Mouse (Mus musculus) kidney, embryonic 15.5 days (tissue): ENCODE results near the gene 6030468B19Rik. TPM values are rescaled to one million over a fixed set of nuclear protein-coding genes. Genes with fewer than 3 reads are reported as not detected.
A peak's percentile ranks its signal among the peaks of the same experiment; 100 is the strongest.
"Not testable (repeated sequence)": the region's sequence is repeated elsewhere in the genome, so short reads cannot be mapped to it uniquely, and the experiment has no call there.

Experiments used
- ATAC-seq: fragments of 200-750 bp; cut with Nextera tagmentation; replicated peaks from 2 replicates; pipeline ENCODE4 v1.8.0; 2017; ENCODE audit warnings: moderate TSS enrichment; ENCODE audit not compliant: low FRiP score
- H3K27ac ChIP-seq: fragments of 300-500 bp; sonication (generic); 2 replicates; pipeline ENCODE4 v1.5.1; 2015; ENCODE audit warnings: mild to moderate bottlenecking, inconsistent platforms
- H3K27me3 ChIP-seq: fragments of 300-500 bp; sonication (generic); 2 replicates; pipeline ENCODE4 v1.6.1; 2015; ENCODE audit warnings: inconsistent platforms
- H3K36me3 ChIP-seq: fragments of 300-500 bp; sonication (generic); 2 replicates; pipeline ENCODE4 v1.6.1; 2015; ENCODE audit warnings: inconsistent platforms
- H3K4me1 ChIP-seq: fragments of 300-500 bp; sonication (generic); 2 replicates; pipeline ENCODE4 v1.6.1; 2015; ENCODE audit warnings: inconsistent platforms
- H3K4me2 ChIP-seq: fragments of 300-500 bp; sonication (generic); 2 replicates; pipeline ENCODE4 v1.6.1; 2015; ENCODE audit warnings: moderate library complexity, mild to moderate bottlenecking, inconsistent platforms
- H3K4me3 ChIP-seq: fragments of 300-500 bp; sonication (generic); replicated peaks from 2 replicates; pipeline ENCODE4 v1.5.1; 2015; ENCODE audit warnings: mild to moderate bottlenecking, inconsistent platforms
- H3K9ac ChIP-seq: fragments of 300-500 bp; sonication (generic); 2 replicates; pipeline ENCODE4 v1.6.1; 2015; ENCODE audit warnings: mild to moderate bottlenecking, inconsistent platforms
- H3K9me3 ChIP-seq: fragments of 300-500 bp; sonication (generic); replicated peaks from 2 replicates; pipeline ENCODE4 v1.6.1; 2016; ENCODE audit warnings: inconsistent platforms
- WGBS: fragments of 180-500 bp; shearing (Covaris S2); methylation state at CpG from one replicate; pipeline ENCODE4 v1.1.7; 2015; ENCODE audit warnings: mixed read lengths; 5-methylcytosine and 5-hydroxymethylcytosine counted together
- polyA plus RNA-seq: library from polyadenylated mRNA; unstranded; fragments of >200 nt; fragmentation: Nextera tagmentation; extraction: Ambion mirVana; gene quantifications from 2 replicates; pipeline ENCODE4 v1.2.1, GENCODE M21; 2015

6030468B19Rik gene
- polyA plus RNA-seq, 1 experiment from 2014 or later = 1.7 TPM

GRCm38 (mm10) chr11:117780199-117780515 lies 17.3 kb upstream of the 6030468B19Rik start:
- Histone ChIP-seq H3K4me2 (peak overlapping the region; percentile 99), H3K36me3 (peaks cover 25% of the 10 kb centered on the region), H3K9me3 (no peaks in the 10 kb centered on the region), H3K27me3 (peaks cover 6% of the 10 kb centered on the region; the same call in 1 of the 2 replicates), H3K4me3 (peak overlapping the region; percentile 61), H3K9ac (peak overlapping the region; percentile 54), H3K27ac (peak overlapping the region; percentile 97), H3K4me1 (peaks cover 64% of the 10 kb centered on the region)
- ATAC-seq = peak; percentile 13
- WGBS = 2% methylated on average over 17 of the region's 17 CpGs

GRCm38 (mm10) chr11:117780582-117781111 lies 16.8 kb upstream of the 6030468B19Rik start:
- peak; percentile 75 for ATAC-seq
- no peaks in the 10 kb centered on the region for H3K9me3 ChIP-seq
- WGBS = under 1% methylated on average over 19 of the region's 19 CpGs
- peaks cover 6% of the 10 kb centered on the region; the same call in 1 of the 2 replicates for H3K27me3 ChIP-seq
- H3K9ac ChIP-seq = peak overlapping the region; percentile 54
- H3K27ac ChIP-seq = peak overlapping the region; percentile 97
- peak overlapping the region; percentile 61 for H3K4me3 ChIP-seq
- H3K4me2 ChIP-seq = peak overlapping the region; percentile 99
- H3K36me3 ChIP-seq = peaks cover 20% of the 10 kb centered on the region; the same call in 1 of the 2 replicates
- H3K4me1 ChIP-seq = peaks cover 64% of the 10 kb centered on the region

GRCm38 (mm10) chr11:117781199-117781821 lies 16.1 kb upstream of the 6030468B19Rik start:
- peaks cover 66% of the 10 kb centered on the region for H3K4me1 ChIP-seq
- H3K4me2 ChIP-seq = peak overlapping the region; percentile 99
- peaks cover 19% of the 10 kb centered on the region; the same call in 1 of the 2 replicates for H3K36me3 ChIP-seq
- ATAC-seq = peak; percentile 6; the same call in 1 of the 2 replicates
- peaks cover 6% of the 10 kb centered on the region; the same call in 1 of the 2 replicates for H3K27me3 ChIP-seq
- H3K27ac ChIP-seq = peak overlapping the region; percentile 97
- H3K9ac ChIP-seq = no peak overlapping the region
- H3K9me3 ChIP-seq = no peaks in the 10 kb centered on the region
- 9% methylated on average over 18 of the region's 18 CpGs for WGBS
- H3K4me3 ChIP-seq = peak overlapping the region; percentile 61

GRCm38 (mm10) chr11:117781993-117782704 lies 15.3 kb upstream of the 6030468B19Rik start, which contains the start of the genes Tmc8 and Tmc6:
Gene Tmc8 (plus strand): TSS chr11:117782076.
Gene Tmc6 (minus strand): TSS chr11:117782198.
- H3K27me3 ChIP-seq = peaks cover 6% of the 10 kb centered on the region; the same call in 1 of the 2 replicates
- peaks cover 11% of the 10 kb centered on the region; the same call in 1 of the 2 replicates for H3K36me3 ChIP-seq
- peaks cover 69% of the 10 kb centered on the region for H3K4me1 ChIP-seq
- H3K4me2 ChIP-seq = peak within 1 kb of the TSS; percentile 99
- peak within 1 kb of the TSS; percentile 97 for H3K27ac ChIP-seq
- no peaks in the 10 kb centered on the region for H3K9me3 ChIP-seq
- WGBS = 40% methylated on average over 24 of the region's 24 CpGs
- H3K4me3 ChIP-seq = peak within 1 kb of the TSS; percentile 61
- ATAC-seq = peak; percentile 22; the same call in 1 of the 2 replicates
- H3K9ac ChIP-seq = peak within 1 kb of the TSS; percentile 27; the same call in 1 of the 2 replicates

- Histone ChIP-seq H3K9ac (peak overlapping the region; percentile 27; the same call in 1 of the 2 replicates), H3K9me3 (no peaks in the 10 kb centered on the region), H3K36me3 (peaks cover 5% of the 10 kb centered on the region; the same call in 1 of the 2 replicates), H3K4me3 (peak overlapping the region; percentile 61), H3K4me2 (peak overlapping the region; percentile 99), H3K4me1 (peaks cover 66% of the 10 kb centered on the region), H3K27me3 (peaks cover 6% of the 10 kb centered on the region; the same call in 1 of the 2 replicates), H3K27ac (peak overlapping the region; percentile 97)
- no peak for ATAC-seq
- WGBS = 52% methylated on average over 9 of the region's 9 CpGs
These were observed 14.8 kb upstream of the 6030468B19Rik start for GRCm38 (mm10) chr11:117782705-117783034.

GRCm38 (mm10) chr11:117783089-117783488 lies 14.4 kb upstream of the 6030468B19Rik start:
- peak overlapping the region; percentile 99 for H3K4me2 ChIP-seq
- H3K9me3 ChIP-seq = no peaks in the 10 kb centered on the region
- H3K4me3 ChIP-seq = peak overlapping the region; percentile 61
- 0 out of 2 replicates have a peak, but pooled peaks have one; percentile 13 for ATAC-seq
- H3K9ac ChIP-seq = peak overlapping the region; percentile 27; the same call in 1 of the 2 replicates
- peak overlapping the region; percentile 97 for H3K27ac ChIP-seq
- 5% methylated on average over 28 of the region's 31 CpGs for WGBS
- peaks cover 6% of the 10 kb centered on the region; the same call in 1 of the 2 replicates for H3K27me3 ChIP-seq
- H3K4me1 ChIP-seq = peaks cover 62% of the 10 kb centered on the region
- H3K36me3 ChIP-seq = peaks cover 1% of the 10 kb centered on the region; the same call in 1 of the 2 replicates

GRCm38 (mm10) chr11:117783683-117784309 lies 13.7 kb upstream of the 6030468B19Rik start:
- Histone ChIP-seq H3K27ac (0 out of 2 replicates have a peak overlapping the region, but pooled peaks have one; percentile 3), H3K4me1 (peaks cover 55% of the 10 kb centered on the region), H3K9ac (peak overlapping the region; percentile 27; the same call in 1 of the 2 replicates), H3K9me3 (no peaks in the 10 kb centered on the region), H3K27me3 (peaks cover 6% of the 10 kb centered on the region; the same call in 1 of the 2 replicates), H3K36me3 (no peaks in the 10 kb centered on the region), H3K4me3 (peak overlapping the region; percentile 61), H3K4me2 (peak overlapping the region; percentile 99)
- 40% methylated on average over 10 of the region's 10 CpGs for WGBS
- ATAC-seq = no peak

- no peak for ATAC-seq
- 0 out of 2 replicates have a peak overlapping the region, but pooled peaks have one; percentile 15 for H3K9ac ChIP-seq
- no peak overlapping the region for H3K4me2 ChIP-seq
- no peak overlapping the region for H3K27ac ChIP-seq
- H3K36me3 ChIP-seq = no peaks in the 10 kb centered on the region
- H3K4me1 ChIP-seq = peaks cover 43% of the 10 kb centered on the region
- WGBS = 6% methylated on average over 10 of the region's 10 CpGs
- no peak overlapping the region for H3K4me3 ChIP-seq
- H3K27me3 ChIP-seq = peaks cover 8% of the 10 kb centered on the region; the same call in 1 of the 2 replicates
- no peaks in the 10 kb centered on the region for H3K9me3 ChIP-seq
These were observed 11.2 kb upstream of the 6030468B19Rik start for GRCm38 (mm10) chr11:117786294-117786693.

GRCm38 (mm10) chr11:117788481-117788880 lies 9.0 kb upstream of the 6030468B19Rik start:
- ATAC-seq, H3K4me2 ChIP-seq, H3K36me3 ChIP-seq, H3K4me3 ChIP-seq, H3K9me3 ChIP-seq, H3K9ac ChIP-seq, H3K27ac ChIP-seq, H3K27me3 ChIP-seq: not testable (repeated sequence)
- H3K4me1 ChIP-seq = peaks cover 34% of the 10 kb centered on the region
- WGBS = 80% methylated on average over 7 of the region's 7 CpGs

GRCm38 (mm10) chr11:117790286-117790685 lies 7.2 kb upstream of the 6030468B19Rik start:
- peak; percentile 26; the same call in 1 of the 2 replicates for ATAC-seq
- H3K4me3 ChIP-seq = peak overlapping the region; percentile 25
- 4% methylated on average over 14 of the region's 14 CpGs for WGBS

More at GRCm38 (mm10) chr11:117790286-117790685, 7.2 kb upstream of the 6030468B19Rik start:
- Histone ChIP-seq H3K9me3 (no peaks in the 10 kb centered on the region), H3K4me1 (peaks cover 33% of the 10 kb centered on the region), H3K27me3 (0 out of 2 replicates have a peak, but pooled peaks cover 2% of the 10 kb centered on the region), H3K36me3 (no peaks in the 10 kb centered on the region), H3K9ac (no peak overlapping the region), H3K27ac (peak overlapping the region; percentile 54), H3K4me2 (peak overlapping the region; percentile 56)
